Mouse (Mus musculus): Measurements from ENCODE around the gene Gm10639.
"Not testable (repeated sequence)": the region's sequence is repeated elsewhere in the genome, so short reads cannot be mapped to it uniquely, and the experiment has no call there.

DNA sequence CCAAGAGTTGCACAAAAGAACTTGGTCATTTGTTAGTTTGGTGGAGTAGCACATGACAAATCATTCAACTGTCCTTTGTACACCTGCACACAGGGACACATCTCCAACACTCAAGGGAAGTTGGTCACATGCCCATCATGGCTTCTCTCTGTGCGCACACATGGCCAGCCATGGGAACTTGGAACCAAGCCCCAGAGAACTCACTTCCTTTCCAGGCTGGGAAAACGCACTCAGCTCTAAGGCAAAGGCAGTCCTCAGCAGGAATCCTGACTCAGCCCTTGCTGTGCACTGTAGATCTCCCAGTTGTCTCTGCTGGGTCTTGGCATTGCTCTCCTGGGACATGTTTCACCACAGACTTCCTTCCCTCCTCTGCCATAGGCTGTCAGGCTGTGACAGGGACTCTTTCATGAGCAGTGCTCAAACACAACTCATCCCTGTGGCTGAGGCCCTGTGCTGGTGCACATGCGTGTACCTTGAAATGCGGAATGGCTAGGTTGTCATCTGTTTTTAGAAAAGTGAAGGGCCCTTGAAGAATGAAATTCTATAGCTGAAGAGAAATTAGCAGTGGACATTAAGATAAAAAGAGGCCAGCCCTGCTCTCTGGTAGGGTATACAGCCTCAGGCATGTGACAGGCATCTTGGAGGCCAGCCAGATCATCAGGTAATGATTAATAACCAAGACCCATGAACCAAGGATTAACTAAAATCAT lies 7.6 kb upstream of the Gm10639 start:
- not testable (repeated sequence) for TF ChIP-seq CTCF (IDR thresholded peaks at IDR 0.05; ENCODE audit: low read depth, low read length); POLR2AphosphoS5 (IDR thresholded peaks at IDR 0.05; ENCODE audit: insufficient replicate concordance, low read depth, low read length); GATA2 (IDR thresholded peaks at IDR 0.05; ENCODE audit: borderline replicate concordance, low read depth, low read length)

All from G1E (cell line).